Mouse (Mus musculus) MEL (cell line): Measurements from ENCODE around the gene Rbm5.

Experiments used
- CHD2 ChIP-seq: IDR thresholded peaks from 2 replicates; pipeline ENCODE4 v1.6.1; 2011; ENCODE audit warnings: low read length, improper control_type of control experiment
- CTCF ChIP-seq, 3 experiments: IDR thresholded peaks in 2 of 3; conservative IDR thresholded peaks in 1 of 3; 2 replicates each; pipeline ENCODE4 v1.5.1; 2011 to 2012; ENCODE audit warnings: low read length in 3 of 3, low read depth in 2 of 3, mild to moderate bottlenecking in 2 of 3, improper control_type of control experiment in 1 of 3, inconsistent platforms in 1 of 3, mixed read lengths in 1 of 3, moderate library complexity in 1 of 3; ENCODE audit not compliant: control insufficient read depth in 1 of 3, insufficient read depth in 1 of 3, poor library complexity in 1 of 3, severe bottlenecking in 1 of 3
- EP300 ChIP-seq, 2 experiments: IDR thresholded peaks; 2 replicates each; pipeline ENCODE4 v1.6.1; 2011; ENCODE audit warnings: improper control_type of control experiment in 2 of 2, low read length in 2 of 2, low read depth in 1 of 2, mild to moderate bottlenecking in 1 of 2
- GABPA ChIP-seq: IDR thresholded peaks from 2 replicates; pipeline ENCODE4 v1.6.1; 2012; ENCODE audit warnings: low read depth, mild to moderate bottlenecking, inconsistent platforms, low read length, improper control_type of control experiment, moderate library complexity
- GATA1 ChIP-seq: IDR thresholded peaks from 2 replicates; pipeline ENCODE4 v1.6.1; 2011; ENCODE audit warnings: low read depth, low read length, improper control_type of control experiment
- MAFK ChIP-seq: IDR thresholded peaks from 2 replicates; pipeline ENCODE4 v1.6.1; 2011; ENCODE audit warnings: low read depth, mild to moderate bottlenecking, low read length, improper control_type of control experiment, borderline replicate concordance
- MXI1 ChIP-seq: IDR thresholded peaks from 2 replicates; pipeline ENCODE4 v1.6.1; 2011; ENCODE audit warnings: mild to moderate bottlenecking, low read depth, low read length, improper control_type of control experiment
- NRF1 ChIP-seq: IDR thresholded peaks from 2 replicates; pipeline ENCODE4 v1.6.1; 2014; ENCODE audit warnings: low read depth, mild to moderate bottlenecking, inconsistent platforms, low read length, improper control_type of control experiment, moderate library complexity; ENCODE audit not compliant: poor library complexity, insufficient read depth, severe bottlenecking
- POLR2A ChIP-seq, 2 experiments: IDR thresholded peaks; 2 replicates each; pipeline ENCODE4 v1.6.1; 2011 to 2012; ENCODE audit warnings: low read length in 2 of 2, mild to moderate bottlenecking in 2 of 2, control low read depth in 1 of 2, improper control_type of control experiment in 1 of 2, low read depth in 1 of 2, moderate library complexity in 1 of 2; ENCODE audit not compliant: control insufficient read depth in 1 of 2, insufficient read depth in 1 of 2, poor library complexity in 1 of 2

- TF ChIP-seq MXI1, result no peak
- TF ChIP-seq MAFK, result no peak
- no peak for TF ChIP-seq CTCF (IDR thresholded peaks at IDR 0.05 in 2 of 3, conservative IDR thresholded peaks at IDR 0.05 in 1 of 3; ENCODE audit: control insufficient read depth in 1 of 3, insufficient read depth in 1 of 3, low read depth in 2 of 3, low read length in 3 of 3, poor library complexity in 1 of 3, severe bottlenecking in 1 of 3)
- TF ChIP-seq CHD2, result no peak
- no peak for TF ChIP-seq NRF1
- TF ChIP-seq GABPA, result no peak
- no peak for TF ChIP-seq EP300 (IDR thresholded peaks at IDR 0.05; ENCODE audit: low read depth in 1 of 2, low read length in 2 of 2)
- TF ChIP-seq POLR2A (IDR thresholded peaks at IDR 0.05; ENCODE audit: control insufficient read depth in 1 of 2, insufficient read depth in 1 of 2, low read depth in 1 of 2, low read length in 2 of 2, poor library complexity in 1 of 2), result no peak
- TF ChIP-seq GATA1, result no peak
Measured at GRCm38 (mm10) chr9:107735356-107736184, 35.2 kb downstream of the Rbm5 start.
